Mouse (Mus musculus) liver, embryonic 11.5 days (tissue): ENCODE data around the gene Fuk. TPM values are rescaled to one million over a fixed set of nuclear protein-coding genes. Genes with fewer than 3 reads are reported as not detected.
A peak's percentile ranks its signal among the peaks of the same experiment; 100 is the strongest.

Experiments
- ATAC-seq: fragments of 200-750 bp; cut with Nextera tagmentation; replicated peaks from 2 replicates; pipeline ENCODE4 v1.8.0; 2017; ENCODE audit warnings: moderate number of reproducible peaks, mild to moderate bottlenecking, moderate TSS enrichment, moderate library complexity; ENCODE audit not compliant: low FRiP score
- DNase-seq: peaks from one replicate; pipeline ENCODE4 v3.0.0-alpha.2; 2017; ENCODE audit warnings: low spot score
- H3K27ac ChIP-seq: fragments of 300-500 bp; sonication (generic); 2 replicates; pipeline ENCODE4 v1.5.1; 2014; ENCODE audit warnings: mild to moderate bottlenecking, low read depth, low read length, control low read depth
- H3K27me3 ChIP-seq: fragments of 300-500 bp; sonication (generic); replicated peaks from 2 replicates; pipeline ENCODE4 v1.6.1; 2014; ENCODE audit warnings: low read length, mixed read lengths; ENCODE audit not compliant: control insufficient read depth, insufficient read depth
- H3K36me3 ChIP-seq: fragments of 300-500 bp; sonication (generic); 2 replicates; pipeline ENCODE4 v1.6.1; 2014; ENCODE audit warnings: mild to moderate bottlenecking, low read length, moderate library complexity, mixed read lengths; ENCODE audit not compliant: control insufficient read depth, insufficient read depth
- H3K4me1 ChIP-seq: fragments of 300-500 bp; sonication (generic); replicated peaks from 2 replicates; pipeline ENCODE4 v1.6.1; 2014; ENCODE audit warnings: low read length, mixed read lengths; ENCODE audit not compliant: control insufficient read depth, insufficient read depth
- H3K4me2 ChIP-seq: fragments of 300-500 bp; sonication (generic); 2 replicates; pipeline ENCODE4 v1.6.1; 2014; ENCODE audit warnings: mild to moderate bottlenecking, control low read depth, moderate library complexity
- H3K4me3 ChIP-seq: fragments of 300-500 bp; sonication (generic); 2 replicates; pipeline ENCODE4 v1.5.1; 2014; ENCODE audit warnings: low read depth, low read length, control low read depth
- H3K9ac ChIP-seq: fragments of 300-500 bp; sonication (generic); 2 replicates; pipeline ENCODE4 v1.6.1; 2014; ENCODE audit warnings: low read depth, low read length, control low read depth
- H3K9me3 ChIP-seq: fragments of 300-500 bp; sonication (generic); 2 replicates; pipeline ENCODE4 v1.6.1; 2016; ENCODE audit warnings: low read length, inconsistent platforms, mixed read lengths; ENCODE audit not compliant: control insufficient read depth
- WGBS: fragments of 180-500 bp; shearing (Covaris S2); extraction: QIAGEN DNeasy Blood & Tissue Kit; methylation state at CpG from one replicate; pipeline ENCODE4 v1.1.7; 2014; 5-methylcytosine and 5-hydroxymethylcytosine counted together
- polyA plus RNA-seq: library from polyadenylated mRNA; unstranded; fragments of >200 nt; fragmentation: Nextera tagmentation; extraction: Ambion mirVana; gene quantifications from 2 replicates; pipeline ENCODE4 v1.2.1, GENCODE M21; 2014

Gene Fuk
- polyA plus RNA-seq: 6.8 and 9.0 TPM in 2 replicates

GRCm38 (mm10) chr8:110901839-110902578, at the start of gene Fuk:
Fuk (minus strand) TSS chr8:110902488.
- no peaks in the 10 kb centered on the region for H3K27me3 ChIP-seq
- WGBS: 3% methylated on average over 30 of the region's 30 CpGs
- no peak within 1 kb of the TSS for H3K27ac ChIP-seq
- H3K9ac ChIP-seq: peak within 1 kb of the TSS; percentile 83
- DNase-seq (peak; percentile 78), ATAC-seq (peak; percentile 95)
- H3K36me3 ChIP-seq: peaks cover 2% of the 10 kb centered on the region; the same call in 1 of the 2 replicates
- H3K4me2 ChIP-seq: peak within 1 kb of the TSS; percentile 74
- no peaks in the 10 kb centered on the region for H3K9me3 ChIP-seq
- no peaks in the 10 kb centered on the region; the same call in 1 of the 2 replicates for H3K4me1 ChIP-seq
- H3K4me3 ChIP-seq: peak within 1 kb of the TSS; percentile 79

DNA sequence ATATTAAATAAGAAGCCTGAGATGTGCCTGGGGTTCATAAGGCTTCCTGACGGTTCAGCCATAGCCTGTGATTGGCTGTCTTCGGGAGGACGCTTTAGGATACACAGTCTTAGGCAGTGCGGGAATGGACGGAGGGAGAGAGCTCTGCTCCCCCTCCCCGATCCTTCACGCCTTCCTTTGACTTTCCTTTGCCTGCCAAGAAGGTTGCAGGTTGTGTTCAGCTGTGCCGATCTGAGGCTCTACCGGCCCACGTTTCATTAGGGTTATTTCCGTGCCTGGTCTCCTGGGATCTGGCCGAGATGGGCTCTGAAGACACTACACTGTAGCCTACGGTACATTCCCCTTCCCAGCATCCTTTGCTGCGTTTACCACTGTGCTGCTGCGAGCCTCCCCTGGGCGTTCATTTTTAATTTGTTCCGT, 47.8 kb upstream of the Fuk start:
- H3K4me2 ChIP-seq: no peak overlapping the region
- no peak overlapping the region for H3K9ac ChIP-seq
- 78% methylated on average over 17 of the region's 17 CpGs for WGBS
- DNase-seq (no peak), ATAC-seq (no peak)
- H3K9me3 ChIP-seq: no peaks in the 10 kb centered on the region
- peaks cover 10% of the 10 kb centered on the region; the same call in 1 of the 2 replicates for H3K36me3 ChIP-seq
- H3K27me3 ChIP-seq: no peaks in the 10 kb centered on the region
- H3K4me3 ChIP-seq: no peak overlapping the region
- H3K4me1 ChIP-seq: 0 out of 2 replicates have a peak, but pooled peaks cover 2% of the 10 kb centered on the region
- H3K27ac ChIP-seq: no peak overlapping the region

DNA sequence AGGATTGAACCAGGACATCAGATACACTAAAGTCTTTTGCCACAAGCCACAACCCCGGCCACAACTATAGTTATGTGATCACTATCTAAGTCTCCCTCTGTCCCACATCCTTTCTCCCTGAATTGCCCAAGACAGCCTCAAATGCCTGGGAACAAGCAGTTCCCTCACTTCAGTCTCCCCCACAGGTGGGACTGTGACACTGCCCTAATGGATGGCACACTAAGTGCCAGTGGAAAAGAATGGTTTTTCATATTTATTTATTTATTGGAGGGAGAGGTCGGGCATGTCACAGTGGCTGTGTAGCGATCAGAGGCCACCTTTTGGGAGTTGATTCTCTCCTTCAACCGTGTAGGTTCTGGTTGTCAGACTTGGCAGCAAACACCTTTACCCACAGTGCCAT, 43.4 kb upstream of the Fuk start:
- Histone ChIP-seq H3K4me1 (peaks cover 13% of the 10 kb centered on the region), H3K36me3 (0 out of 2 replicates have a peak, but pooled peaks cover 2% of the 10 kb centered on the region), H3K9ac (no peak overlapping the region), H3K27ac (no peak overlapping the region), H3K4me2 (no peak overlapping the region), H3K4me3 (no peak overlapping the region), H3K27me3 (no peaks in the 10 kb centered on the region), H3K9me3 (no peaks in the 10 kb centered on the region)
- WGBS: 52% methylated on average over 4 of the region's 4 CpGs
- no peak for ATAC-seq
- DNase-seq: no peak

GRCm38 (mm10) chr8:110944276-110944876, 42.1 kb upstream of the Fuk start:
- peaks cover 21% of the 10 kb centered on the region for H3K4me1 ChIP-seq
- no peak for ATAC-seq
- no peaks in the 10 kb centered on the region for H3K9me3 ChIP-seq
- H3K27me3 ChIP-seq: no peaks in the 10 kb centered on the region
- 0 out of 2 replicates have a peak, but pooled peaks cover 2% of the 10 kb centered on the region for H3K36me3 ChIP-seq
- no peak overlapping the region; the same call in 1 of the 2 replicates for H3K27ac ChIP-seq
- no peak overlapping the region for H3K9ac ChIP-seq
- no peak for DNase-seq
- H3K4me3 ChIP-seq: no peak overlapping the region
- no peak overlapping the region for H3K4me2 ChIP-seq
- WGBS: 54% methylated on average over 7 of the region's 7 CpGs

DNA sequence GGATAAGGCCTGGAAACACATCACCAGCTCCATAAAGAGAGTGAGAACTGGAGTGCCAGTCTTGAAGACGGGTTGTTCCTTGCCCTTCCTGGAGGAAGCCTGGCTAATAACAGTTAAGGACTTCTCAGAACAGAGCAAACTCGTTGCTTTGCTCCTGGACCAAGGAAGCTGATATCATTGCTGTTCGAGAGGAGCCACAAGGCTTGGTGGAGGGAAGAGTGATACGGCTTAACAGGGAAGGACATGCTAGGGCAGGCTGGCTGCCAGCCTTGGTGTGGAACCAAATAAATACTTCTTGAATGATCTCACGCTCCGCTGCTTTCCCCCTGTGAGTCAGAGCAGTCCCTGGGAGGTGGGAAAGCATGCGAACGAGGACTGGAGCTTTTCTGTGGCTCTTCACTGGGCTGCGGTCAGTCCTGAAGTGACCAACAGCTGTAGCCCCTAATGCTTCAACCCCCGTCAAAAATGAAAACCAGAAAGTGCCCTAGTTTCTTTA, 39.2 kb upstream of the Fuk start:
- WGBS: 70% methylated on average over 10 of the region's 10 CpGs
- no peak overlapping the region for H3K27ac ChIP-seq
- H3K9me3 ChIP-seq: no peaks in the 10 kb centered on the region
- no peak for ATAC-seq
- H3K36me3 ChIP-seq: peaks cover 2% of the 10 kb centered on the region; the same call in 1 of the 2 replicates
- H3K4me2 ChIP-seq: no peak overlapping the region
- no peak overlapping the region for H3K4me3 ChIP-seq
- no peak for DNase-seq
- H3K4me1 ChIP-seq: peaks cover 39% of the 10 kb centered on the region
- H3K27me3 ChIP-seq: no peaks in the 10 kb centered on the region
- no peak overlapping the region for H3K9ac ChIP-seq

DNA sequence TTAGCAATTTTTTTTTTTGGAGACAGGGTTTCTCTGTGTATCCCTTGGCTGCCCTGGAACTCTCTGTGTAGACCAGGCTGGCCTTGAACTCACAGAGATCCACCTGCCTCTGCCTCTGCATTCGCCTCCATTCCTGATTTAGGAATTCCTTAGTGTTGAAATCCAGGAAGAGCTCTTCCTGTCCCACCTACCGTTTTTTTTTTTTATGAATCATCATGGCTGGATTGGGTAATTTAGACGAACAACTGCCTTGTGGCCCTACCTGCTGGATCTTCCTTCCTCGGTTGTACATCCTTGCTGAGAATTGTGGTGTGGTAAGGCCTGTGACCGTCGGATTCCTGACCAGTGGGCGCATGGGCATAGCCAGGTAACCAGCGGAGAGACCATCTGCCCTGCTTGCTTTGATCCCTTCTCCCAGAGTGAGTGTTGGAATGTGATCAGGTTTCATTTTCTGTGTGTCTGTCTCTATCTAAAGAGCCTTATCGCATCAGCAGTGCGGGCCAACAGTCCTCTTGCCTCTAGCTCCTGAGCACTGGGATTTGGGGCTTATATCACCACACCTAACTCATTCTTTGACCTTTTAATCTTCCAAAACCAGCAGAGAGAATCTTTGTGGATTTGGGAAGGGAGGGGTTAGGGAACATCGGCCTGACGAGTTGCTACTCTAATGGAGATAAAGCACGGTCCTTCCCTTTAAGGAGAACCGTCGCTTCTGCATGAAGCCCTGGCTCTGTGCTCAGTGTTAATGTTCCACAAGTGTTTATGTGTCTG, 38.6 kb upstream of the Fuk start:
- Histone ChIP-seq H3K36me3 (peaks cover 2% of the 10 kb centered on the region; the same call in 1 of the 2 replicates), H3K27me3 (no peaks in the 10 kb centered on the region), H3K27ac (no peak overlapping the region), H3K9ac (no peak overlapping the region), H3K9me3 (no peaks in the 10 kb centered on the region), H3K4me3 (no peak overlapping the region), H3K4me2 (no peak overlapping the region), H3K4me1 (peaks cover 41% of the 10 kb centered on the region)
- WGBS: 75% methylated on average over 15 of the region's 15 CpGs
- DNase-seq (no peak), ATAC-seq (no peak)

GRCm38 (mm10) chr8:110938882-110939589, 36.7 kb upstream of the Fuk start:
- 28% methylated on average over 6 of the region's 6 CpGs for WGBS
- peaks cover 48% of the 10 kb centered on the region for H3K4me1 ChIP-seq
- ATAC-seq (peak; percentile 44), DNase-seq (no peak)
- no peak overlapping the region for H3K4me2 ChIP-seq
- H3K9ac ChIP-seq: no peak overlapping the region
- H3K9me3 ChIP-seq: no peaks in the 10 kb centered on the region
- no peak overlapping the region for H3K4me3 ChIP-seq
- H3K27me3 ChIP-seq: no peaks in the 10 kb centered on the region
- peaks cover 2% of the 10 kb centered on the region; the same call in 1 of the 2 replicates for H3K36me3 ChIP-seq
- no peak overlapping the region for H3K27ac ChIP-seq

DNA sequence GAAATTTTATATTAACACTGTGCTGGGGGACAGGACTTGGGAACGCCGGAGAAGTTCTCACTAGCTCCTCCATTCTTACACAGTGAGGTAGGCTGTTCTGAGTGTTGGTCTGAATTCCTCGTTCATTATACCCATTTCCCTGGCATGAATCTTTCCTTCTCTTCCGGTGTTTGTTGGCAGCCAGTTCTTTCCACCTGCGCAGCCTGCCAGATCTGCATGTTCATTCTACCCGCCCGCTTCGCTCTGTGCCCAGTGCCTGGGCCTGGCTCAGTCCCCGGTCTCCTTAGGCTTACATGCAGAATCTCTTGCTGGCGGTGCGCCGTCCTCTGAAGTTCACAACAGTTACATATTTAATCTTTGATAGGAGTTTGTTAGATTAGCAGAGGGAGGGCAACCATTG, 33.9 kb upstream of the Fuk start:
- H3K9me3 ChIP-seq: no peaks in the 10 kb centered on the region
- WGBS: 89% methylated on average over 12 of the region's 12 CpGs
- no peak overlapping the region for H3K4me3 ChIP-seq
- no peaks in the 10 kb centered on the region for H3K27me3 ChIP-seq
- H3K36me3 ChIP-seq: peaks cover 2% of the 10 kb centered on the region; the same call in 1 of the 2 replicates
- no peak overlapping the region for H3K9ac ChIP-seq
- peaks cover 71% of the 10 kb centered on the region for H3K4me1 ChIP-seq
- no peak for ATAC-seq
- no peak for DNase-seq
- H3K27ac ChIP-seq: no peak overlapping the region
- no peak overlapping the region for H3K4me2 ChIP-seq
